Mouse (Mus musculus): ENCODE measurements at regions not wholly inside any gene's neighbourhood (a gene's known extent, or its start where the extent isn't known, plus 50 kb on each side); places are given as distances from the start of the nearest gene placed in this dataset.

DNA sequence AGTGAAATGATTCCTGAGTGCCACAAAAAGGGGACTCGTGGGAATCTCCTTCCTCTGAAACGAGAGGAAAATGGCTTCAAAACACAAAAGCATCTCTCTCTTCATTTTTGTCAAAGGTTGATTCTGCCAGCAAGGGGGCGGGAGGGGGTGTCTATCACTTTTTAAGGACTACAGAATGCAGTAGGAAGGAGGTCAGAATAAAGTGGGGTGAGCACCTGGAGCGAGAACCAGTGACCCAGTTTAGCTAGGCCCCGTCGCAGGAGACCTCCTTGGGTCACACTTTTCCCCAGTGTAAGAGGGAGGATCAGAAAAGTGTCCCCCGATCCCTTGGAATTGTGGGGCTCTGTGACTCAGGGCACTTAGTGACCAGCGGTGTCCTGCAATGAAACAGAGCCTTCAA is 133.1 kb downstream of the Tgfb2 start:
- no peak for DNase-seq (ENCODE audit: low spot score)

DNA sequence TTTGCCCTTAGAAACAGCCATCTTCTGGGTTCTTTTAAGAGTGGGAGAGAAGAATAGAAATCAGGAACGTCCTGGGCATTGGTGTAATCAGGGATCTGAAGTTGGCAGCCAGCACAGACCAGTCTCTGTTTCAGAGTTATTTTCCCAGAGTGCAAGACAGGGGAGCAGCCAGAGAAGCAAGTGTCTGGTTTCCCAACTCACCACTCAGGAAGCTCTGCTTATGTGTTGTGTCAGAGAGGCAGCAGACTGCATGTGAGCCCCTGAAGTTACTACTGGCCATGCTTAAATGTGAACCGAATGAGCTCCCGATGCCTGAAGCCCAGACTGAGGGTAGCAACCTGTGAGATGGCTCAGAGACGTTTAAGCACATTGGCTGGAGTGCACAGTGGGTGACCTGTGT is 133.7 kb downstream of the Tgfb2 start:
- no peak for DNase-seq (ENCODE audit: low spot score)

DNA sequence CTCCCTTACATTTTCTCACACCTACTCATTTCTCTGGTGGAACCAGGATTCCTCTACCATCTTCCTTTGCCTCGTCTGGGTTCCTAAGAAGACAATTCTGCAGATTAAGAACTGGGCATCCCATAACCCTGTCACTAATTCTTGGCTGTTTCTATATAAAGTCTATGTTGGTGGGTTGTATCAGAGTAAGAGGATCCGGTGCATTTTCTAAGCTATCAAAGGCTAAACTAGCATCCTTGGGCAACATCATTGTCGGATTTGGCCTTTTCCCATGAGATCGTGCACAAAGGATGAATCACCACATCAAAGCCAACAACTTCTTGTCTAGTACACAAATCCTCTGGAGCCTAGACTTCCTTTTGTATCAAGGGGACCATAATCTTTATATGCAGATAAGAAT is 137.3 kb downstream of the Tgfb2 start:
- no peak for DNase-seq (ENCODE audit: low spot score)

DNA sequence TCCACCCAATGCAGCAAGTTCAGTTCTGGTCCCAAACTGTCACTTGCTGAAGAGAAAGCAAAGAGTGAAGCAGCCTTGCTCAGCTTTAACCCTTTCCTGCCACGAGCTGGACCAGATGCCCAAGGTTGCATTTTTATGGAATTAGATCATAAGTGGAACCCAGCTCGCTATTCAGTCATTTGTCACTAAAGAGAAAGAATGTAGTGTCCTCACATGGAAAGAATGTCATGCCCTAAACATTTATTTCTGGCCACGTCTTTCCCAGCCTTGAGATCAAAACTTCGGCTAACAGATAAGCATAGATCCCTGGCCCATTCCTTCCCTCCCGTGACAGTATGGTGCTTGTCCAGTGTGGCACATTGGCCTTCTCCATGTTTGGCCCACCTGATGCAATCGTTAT is 137.7 kb downstream of the Tgfb2 start:
- no peak for DNase-seq (ENCODE audit: low spot score)

DNA sequence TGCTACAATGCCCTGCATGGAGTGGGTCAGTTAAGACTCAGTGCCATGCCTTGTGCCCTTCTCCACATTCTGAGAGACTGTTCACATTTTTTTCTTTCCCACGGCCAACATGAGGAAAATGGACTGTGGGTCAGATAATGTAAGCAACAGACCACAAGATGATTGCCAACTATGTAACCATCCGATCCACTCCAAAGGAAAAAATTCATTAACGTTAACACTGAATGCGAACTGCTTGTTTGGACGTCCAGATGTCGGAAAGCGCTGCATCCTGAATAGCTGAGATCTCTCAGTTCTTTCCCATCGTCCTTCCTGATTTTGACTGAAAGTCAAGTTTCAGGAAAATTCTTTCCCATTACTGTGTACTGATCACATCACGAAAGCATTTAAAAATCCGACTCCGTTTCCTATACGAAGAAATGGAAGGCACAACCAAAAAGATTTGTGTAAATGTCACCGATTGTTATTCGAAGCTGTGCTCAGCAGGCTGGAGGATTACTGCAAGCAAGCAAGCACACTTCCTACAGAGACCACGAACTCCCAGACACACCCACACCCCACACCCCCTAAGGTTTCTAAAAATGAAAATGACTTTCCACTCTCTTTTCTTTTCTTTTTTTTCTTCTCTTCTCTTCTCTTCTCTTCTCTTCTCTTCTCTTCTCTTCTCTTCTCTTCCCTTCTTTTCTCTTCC is 138.5 kb downstream of the Tgfb2 start:
- no peak for DNase-seq (ENCODE audit: low spot score)

DNA sequence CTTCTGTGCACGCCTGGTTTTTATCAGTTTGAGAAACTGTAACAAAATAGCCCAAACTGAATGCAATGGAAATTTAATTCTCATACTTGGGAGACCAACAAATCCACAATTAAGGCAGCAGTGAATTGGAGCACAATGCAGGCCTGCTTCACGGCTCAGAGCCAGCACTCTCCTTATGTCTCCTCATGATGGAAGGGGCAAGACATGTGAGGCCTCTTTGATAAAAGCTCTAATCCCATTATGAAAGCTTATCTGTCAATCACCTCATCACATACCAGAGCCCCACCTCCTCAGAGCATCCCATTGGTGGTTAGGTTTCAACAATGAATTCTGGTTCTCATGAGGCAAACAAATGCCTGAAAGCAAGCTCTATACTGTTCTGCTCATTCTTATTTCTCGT is 143.8 kb downstream of the Tgfb2 start:
- no peak for DNase-seq (ENCODE audit: low spot score)

DNA sequence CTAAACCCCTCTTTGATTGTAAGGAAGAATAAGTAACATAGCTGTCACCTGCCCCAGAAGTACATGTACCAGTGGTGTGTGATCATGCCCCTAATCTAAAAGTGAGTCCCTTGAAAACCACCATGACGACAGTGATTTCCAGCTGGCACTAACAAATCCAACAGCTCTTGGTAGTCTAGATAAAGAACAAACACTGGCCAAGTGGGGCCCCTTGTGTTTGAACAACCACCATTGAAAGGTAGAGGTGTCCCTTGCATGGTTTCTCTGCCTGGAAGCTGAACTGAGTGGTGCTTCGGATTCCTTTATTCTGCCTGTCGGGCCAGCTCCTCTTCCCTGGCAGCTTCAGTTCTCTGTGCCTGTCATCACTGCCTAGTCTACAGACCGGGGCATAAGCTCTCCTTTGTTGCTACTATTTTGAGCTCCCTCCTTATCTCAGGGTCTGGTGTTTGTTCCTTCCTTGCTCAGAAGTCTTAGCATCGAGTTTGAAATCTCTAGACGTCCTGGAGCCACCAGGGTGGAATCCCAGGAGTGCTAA is 150.3 kb downstream of the Tgfb2 start:
- DNase-seq (ENCODE audit: low spot score) = no peak

DNA sequence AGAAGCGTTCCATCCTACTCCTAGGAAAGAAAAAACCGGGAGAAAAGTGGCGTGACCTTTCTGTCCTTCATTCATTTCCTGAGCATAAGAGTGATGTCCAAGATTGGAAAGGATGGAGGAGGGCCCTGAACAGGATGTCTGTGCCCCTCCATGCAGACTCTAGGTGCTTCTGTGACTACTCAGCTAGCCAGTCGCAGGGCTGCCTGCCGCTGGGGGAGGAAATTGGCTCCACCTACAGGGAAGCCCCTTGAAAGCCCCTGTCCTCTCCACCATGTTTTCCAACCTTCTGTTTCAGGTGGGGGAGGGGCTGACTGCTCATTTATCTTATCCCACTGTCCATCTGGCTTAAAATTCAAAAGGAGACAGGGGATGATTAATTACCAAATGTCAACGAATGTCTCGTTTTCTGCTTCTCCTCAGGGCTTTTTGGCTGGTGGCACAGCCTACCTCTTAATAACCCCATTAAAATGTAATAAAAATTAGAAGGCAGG is 151.2 kb downstream of the Tgfb2 start:
- no peak for DNase-seq (ENCODE audit: low spot score)

DNA sequence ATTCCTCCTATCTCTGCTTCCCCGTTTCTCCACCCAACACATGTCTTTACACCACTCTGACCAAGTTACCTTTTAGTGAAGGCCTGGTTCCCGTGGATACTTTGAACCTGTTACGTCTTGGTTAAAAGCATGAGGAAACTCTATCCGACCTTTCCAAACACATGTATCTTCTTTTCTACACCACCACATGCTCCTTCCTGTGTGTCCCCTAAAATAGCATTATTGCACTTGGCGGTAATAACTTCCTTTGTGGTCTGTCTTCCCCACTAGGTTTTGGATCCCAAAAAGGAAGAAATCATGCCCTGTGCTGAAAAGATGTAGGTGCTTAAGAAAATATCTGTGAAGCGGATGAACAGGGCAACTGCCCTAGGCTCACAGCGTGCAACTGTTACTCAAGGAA is 153.1 kb downstream of the Tgfb2 start:
- DNase-seq (ENCODE audit: low spot score) = no peak

DNA sequence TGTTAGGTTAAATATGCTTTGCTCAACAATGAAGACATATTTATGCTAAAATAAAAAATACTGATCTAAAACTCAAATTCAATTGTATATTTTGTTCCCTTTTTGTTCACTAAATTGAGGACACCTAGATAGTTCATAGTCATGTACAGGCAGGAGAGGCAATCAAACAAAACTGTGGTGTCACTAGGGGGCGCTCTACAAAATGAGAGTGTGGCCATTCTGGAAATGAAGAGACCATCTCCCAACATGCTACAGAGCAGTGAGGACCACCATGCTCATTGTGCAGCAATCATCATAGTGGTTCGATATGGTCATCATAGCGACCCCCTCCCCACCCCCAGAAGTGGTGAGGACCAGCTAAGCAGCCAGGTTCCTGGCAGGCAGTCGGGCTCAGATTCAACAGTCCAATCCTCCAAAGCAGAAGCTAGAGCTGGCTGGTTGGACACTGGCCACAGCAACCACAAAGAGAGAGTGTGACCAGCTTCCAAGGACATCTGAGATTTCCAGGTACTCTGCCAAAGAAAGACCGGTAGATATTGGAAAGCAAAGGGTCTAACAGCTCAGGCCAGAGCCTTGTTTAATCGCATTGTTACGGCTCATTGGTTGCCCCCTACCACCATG is 155.4 kb downstream of the Tgfb2 start:
- DNase-seq (ENCODE audit: low spot score) = peak; percentile 50

DNA sequence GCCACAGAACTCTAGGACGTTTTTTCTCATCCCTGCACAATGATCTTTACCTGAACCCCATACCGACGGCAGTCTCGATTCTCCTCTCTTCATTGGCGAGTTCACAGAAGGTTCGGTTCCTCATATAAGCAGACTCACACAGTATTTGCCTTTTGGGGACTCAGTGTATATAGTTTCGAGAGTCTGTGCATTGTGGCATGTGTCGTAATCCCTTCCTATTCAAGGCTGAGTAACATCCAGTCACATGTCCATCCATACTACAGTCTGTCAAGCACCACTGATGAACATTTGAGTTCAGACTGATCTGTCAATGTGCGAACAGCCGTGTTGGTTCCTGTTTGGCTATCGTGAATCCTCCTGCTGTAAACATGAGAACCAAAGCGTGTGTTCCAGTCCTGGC is 156.6 kb downstream of the Tgfb2 start:
- DNase-seq (ENCODE audit: low spot score) = no peak

DNA sequence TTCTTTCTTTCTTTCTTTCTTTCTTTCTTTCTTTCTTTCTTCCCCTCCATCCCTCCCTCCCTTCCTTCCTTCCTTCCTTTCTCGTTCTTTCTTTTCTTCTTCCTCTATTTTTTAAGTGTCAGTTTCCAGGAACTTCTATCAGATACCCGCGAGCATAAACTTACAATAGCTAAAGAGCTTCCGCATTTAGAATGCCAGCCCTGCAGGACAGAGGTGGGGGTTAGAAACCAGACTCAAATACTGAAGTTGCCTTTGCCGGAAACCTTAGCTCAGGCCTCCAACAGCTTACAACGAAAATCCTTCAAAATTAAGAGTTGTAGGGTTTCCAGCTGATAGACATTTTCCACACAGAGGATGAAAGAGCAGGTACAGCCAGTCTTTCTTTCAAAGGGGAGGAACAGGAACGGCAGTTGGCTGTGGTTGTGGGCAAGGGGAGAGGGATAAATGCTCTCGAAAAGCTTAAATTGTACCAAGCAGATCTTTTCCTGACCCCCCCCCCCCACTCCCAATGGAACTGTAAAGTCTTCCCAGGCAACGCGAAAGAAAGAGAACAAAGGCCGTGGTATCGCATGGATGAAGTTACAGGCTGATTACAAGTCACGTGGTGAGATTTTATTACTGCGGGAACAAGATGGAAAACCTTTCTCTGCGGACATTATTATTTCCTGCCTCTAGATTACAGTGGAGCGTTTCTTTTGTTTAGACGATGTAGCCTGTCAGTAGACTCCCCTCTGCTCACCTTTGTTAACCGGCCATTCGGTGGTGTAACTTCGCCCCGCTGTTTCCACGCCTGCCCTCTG is 159.2 kb downstream of the Tgfb2 start:
- DNase-seq (ENCODE audit: low spot score) = no peak

DNA sequence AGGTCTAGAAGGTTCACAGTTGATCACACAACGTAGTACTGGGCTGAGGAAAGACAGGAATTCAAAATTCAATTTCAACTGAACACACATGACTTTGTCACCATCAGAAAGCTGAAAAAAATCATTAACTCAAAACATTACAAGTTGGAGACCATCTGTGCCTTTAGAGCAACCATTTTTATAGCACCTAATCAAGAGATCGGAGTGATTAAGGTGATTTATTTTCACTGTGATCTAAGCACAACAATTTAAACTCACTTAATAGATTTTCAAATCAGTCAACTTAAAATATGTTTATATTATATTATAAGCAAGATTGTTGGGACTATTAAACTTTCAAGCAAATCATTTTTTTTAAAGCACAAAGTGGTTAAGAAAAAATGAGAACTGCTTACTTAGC is 165.7 kb downstream of the Tgfb2 start:
- DNase-seq (ENCODE audit: low spot score) = no peak

DNA sequence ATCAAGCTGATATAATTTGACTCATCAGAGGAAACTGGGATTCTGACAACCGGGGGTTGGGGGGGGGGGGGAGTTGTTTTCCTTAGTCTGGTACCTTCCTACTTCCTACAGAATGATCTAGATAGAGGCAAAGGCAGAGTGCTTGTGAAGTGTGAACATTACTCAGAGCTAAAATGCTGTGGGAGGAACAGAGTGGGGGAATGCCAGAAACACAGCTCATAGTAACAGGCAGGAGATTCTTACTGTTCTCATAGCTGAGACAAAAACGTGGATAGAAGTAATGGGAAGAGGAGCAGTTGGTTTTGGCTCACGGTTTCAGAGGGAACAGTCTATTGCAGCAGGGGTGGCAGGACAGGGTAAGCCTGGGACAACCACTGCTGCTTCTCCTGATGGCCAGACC is 167.6 kb downstream of the Tgfb2 start:
- DNase-seq (ENCODE audit: low spot score) = no peak

DNA sequence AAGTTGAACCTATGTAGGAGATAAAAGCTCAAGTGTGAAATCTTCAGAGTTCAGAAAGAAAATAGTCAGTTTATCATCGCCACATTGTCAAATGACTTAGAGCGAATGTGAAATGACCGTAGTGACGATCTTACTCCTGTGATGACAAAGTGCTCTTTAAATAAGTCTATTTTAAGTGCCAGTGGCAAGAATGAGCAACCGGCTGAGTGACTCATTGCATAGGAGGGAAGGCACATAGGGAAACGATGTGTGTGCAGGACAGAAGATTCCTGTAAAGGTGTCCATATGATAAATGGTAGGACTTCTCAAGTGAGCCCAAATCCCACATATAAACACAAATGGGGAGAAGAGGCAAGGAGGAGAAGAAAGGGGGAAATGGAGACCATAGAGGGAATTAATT is 189.8 kb downstream of the Tgfb2 start:
- DNase-seq (ENCODE audit: low spot score) = no peak

DNA sequence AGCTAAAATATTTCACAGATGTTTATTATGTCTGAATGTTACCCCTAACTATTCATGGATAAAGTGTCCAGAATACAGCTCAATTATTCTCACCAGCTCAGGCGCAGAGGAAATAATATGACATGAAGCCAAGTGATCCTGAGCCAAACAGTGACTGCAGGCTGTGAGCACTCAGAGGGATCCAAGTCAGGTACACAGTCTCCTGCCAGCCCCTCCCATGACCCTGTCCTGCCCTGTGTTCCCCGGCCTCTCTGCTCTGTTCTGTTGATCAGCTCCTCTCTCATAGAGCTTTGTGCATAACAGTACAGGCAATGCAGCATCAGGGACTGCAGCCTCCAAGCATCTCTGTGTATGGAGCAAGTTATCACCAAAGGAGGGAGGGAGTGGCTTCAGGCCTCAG is 190.7 kb downstream of the Tgfb2 start:
- DNase-seq (ENCODE audit: low spot score) = peak; percentile 19

DNA sequence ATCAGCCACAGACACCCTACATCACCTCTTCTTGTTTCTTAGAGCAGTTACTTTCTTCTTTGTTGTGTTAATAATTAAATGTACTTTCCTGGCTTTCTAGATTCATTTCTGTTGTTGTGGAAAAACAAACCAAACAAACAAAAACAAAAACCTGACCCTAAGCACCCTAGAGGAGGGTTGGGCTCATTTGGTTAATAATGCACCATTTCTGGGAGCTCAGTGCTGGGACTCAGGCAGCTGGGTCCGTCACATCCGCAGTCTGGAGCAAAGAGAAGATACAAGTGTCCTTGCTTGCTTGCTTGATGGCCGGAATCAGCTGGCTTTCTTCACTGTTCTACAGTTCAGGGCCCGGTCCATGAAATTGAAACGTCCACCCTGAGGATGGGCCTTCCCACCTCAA is 191.9 kb downstream of the Tgfb2 start:
- no peak for DNase-seq (ENCODE audit: low spot score)

DNA sequence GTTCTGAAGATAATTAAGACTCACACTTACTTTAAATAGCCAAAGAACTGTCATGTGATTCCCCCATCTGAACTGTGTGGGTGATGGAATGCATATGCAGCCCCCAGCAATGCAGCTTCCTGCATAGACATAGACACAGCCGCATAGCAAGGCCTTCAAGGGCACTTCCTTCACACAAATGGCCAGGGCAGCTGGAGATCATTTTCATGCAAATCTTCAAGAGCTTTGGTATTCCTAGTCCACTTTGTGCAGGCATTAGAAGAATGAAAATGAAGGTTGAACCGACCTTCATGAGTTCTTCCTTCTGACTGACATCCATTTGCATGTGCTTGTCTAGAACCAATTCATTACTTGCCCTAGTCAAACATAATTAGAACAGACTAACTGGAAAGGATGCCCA is 195.3 kb downstream of the Tgfb2 start:
- no peak for DNase-seq (ENCODE audit: low spot score)

DNA sequence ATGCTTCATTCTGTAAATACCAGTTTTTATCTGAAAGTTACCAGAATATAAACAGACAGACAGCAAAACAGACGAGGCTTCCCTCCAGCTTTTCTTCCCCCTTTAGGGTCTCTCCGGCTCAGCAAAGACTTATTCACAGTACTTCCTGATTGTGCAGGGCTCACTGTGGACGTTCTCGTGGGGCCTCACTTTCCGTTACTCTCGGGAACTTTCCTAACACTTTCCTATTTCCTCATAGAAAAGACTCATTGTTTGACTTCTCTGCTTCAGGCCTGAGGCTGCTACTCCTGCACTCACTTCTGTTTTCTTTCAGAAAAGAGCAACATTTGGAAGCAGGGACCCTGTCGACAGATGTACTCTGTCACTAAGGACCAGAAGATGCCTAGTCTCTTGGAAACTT is 197.4 kb downstream of the Tgfb2 start:
- DNase-seq (ENCODE audit: low spot score) = no peak

DNA sequence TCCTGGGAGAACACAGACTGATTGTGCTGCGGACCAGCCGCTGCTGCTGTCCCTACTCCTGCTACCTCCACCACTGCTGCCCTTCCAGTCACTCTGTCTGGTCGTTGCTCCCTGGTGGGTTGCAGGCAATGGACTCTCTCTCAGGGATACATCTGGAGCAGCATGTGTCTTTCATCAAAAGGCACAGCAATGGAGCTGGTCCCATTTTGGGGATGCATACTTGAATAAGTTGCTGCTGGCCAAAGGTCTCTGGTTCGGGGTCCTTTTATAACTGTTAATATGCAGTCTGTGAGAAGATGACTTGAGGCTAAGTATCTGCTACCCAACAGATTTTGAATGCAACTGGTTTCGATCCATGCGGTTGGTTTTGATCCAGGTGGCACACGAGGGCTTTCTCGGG is 197.8 kb downstream of the Tgfb2 start:
- no peak for DNase-seq (ENCODE audit: low spot score)

DNA sequence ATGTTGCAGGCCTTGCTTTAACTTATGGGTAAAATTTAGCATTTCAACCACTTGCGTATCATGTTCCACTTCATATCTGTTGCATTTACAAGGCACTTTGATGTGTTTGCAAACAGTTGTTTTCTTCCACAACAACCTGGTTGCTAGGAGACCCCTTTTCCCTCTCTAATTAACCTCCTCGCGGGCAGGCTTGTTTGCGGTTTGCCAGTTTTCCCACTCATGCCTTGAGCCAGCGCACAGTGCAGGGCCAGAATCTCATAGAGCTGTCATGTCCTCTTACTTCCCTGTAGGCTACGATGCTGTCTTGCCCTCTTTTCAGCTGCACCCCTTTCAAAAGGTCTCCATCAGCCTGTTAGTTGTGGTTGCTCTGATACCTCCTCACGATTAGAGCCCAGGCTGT is 199.3 kb downstream of the Tgfb2 start:
- DNase-seq (ENCODE audit: low spot score) = no peak

DNA sequence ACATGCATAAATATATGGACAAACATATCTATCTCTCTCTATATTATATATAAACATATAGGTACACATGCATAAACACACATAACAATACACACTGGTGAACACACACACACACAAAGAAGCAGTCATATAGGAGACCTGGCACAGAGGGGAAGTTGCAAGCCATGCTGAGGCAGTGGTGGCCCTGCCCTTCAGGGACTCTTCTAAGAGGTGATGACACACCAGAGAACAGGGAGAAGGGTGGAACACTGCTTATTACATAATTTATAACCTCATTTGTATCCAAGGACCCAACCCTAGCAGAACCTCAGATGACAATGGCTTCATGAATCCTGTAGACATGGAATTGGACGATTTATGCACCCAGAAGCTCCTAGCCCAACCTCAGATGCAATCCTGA is 199.9 kb downstream of the Tgfb2 start:
- peak; percentile 6 for DNase-seq (ENCODE audit: low spot score)
